Mouse (Mus musculus): ENCODE results near the gene Slc39a10.

DNA sequence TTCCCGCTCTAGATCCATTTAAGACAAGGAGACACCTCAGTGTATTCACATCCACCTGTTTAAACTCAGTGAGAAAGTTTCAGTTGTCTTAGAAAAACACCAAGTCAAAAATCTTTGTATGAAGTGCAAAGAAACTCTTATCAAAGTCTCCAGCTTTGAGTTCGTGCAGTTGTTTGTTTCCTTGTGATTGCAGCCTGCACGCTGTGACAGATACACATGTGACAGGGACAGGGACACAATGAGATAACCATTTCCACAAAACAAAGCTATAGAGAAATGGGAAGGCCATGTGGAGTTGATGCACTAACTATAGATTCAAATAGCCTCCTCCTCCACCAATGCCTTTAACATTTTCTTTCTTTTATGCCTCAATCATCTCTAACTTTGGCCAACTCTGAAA is 33.6 kb upstream of the Slc39a10 start:
- TF ChIP-seq POLR2A (IDR thresholded peaks at IDR 0.05; ENCODE audit: extremely low read depth, insufficient read depth, low read length) (no peak), CTCF (IDR thresholded peaks at IDR 0.05; ENCODE audit: extremely low read depth, insufficient read depth, low read length) (no peak)
